Mouse (Mus musculus) stomach, embryonic 15.5 days (tissue): ENCODE data around the gene Pcdh7. TPM values are rescaled to one million over a fixed set of nuclear protein-coding genes. Genes with fewer than 3 reads are reported as not detected.

Experiments used
- ATAC-seq: fragments of 200-750 bp; cut with Nextera tagmentation; 2 replicates; pipeline ENCODE4 v1.8.0; 2017; ENCODE audit warnings: low read depth, moderate number of reproducible peaks, moderate TSS enrichment; ENCODE audit not compliant: insufficient read depth, low FRiP score
- H3K27ac ChIP-seq: fragments of 300-500 bp; sonication (generic); 2 replicates; pipeline ENCODE4 v1.5.1; 2015; ENCODE audit warnings: mild to moderate bottlenecking, inconsistent platforms
- H3K27me3 ChIP-seq: fragments of 300-500 bp; sonication (generic); replicated peaks from 2 replicates; pipeline ENCODE4 v1.6.1; 2015; ENCODE audit warnings: inconsistent platforms
- H3K36me3 ChIP-seq: fragments of 300-500 bp; sonication (generic); 2 replicates; pipeline ENCODE4 v1.6.1; 2015; ENCODE audit warnings: inconsistent platforms
- H3K4me1 ChIP-seq: fragments of 300-500 bp; sonication (generic); 2 replicates; pipeline ENCODE4 v1.6.1; 2015; ENCODE audit warnings: inconsistent platforms
- H3K4me2 ChIP-seq: fragments of 300-500 bp; sonication (generic); 2 replicates; pipeline ENCODE4 v1.6.1; 2015; ENCODE audit warnings: mild to moderate bottlenecking, inconsistent platforms
- H3K4me3 ChIP-seq: fragments of 300-500 bp; sonication (generic); replicated peaks from 2 replicates; pipeline ENCODE4 v1.5.1; 2015; ENCODE audit warnings: inconsistent platforms
- H3K9ac ChIP-seq: fragments of 300-500 bp; sonication (generic); 2 replicates; pipeline ENCODE4 v1.6.1; 2015; ENCODE audit warnings: inconsistent platforms
- H3K9me3 ChIP-seq: fragments of 300-500 bp; sonication (generic); 2 replicates; pipeline ENCODE4 v1.6.1; 2016; ENCODE audit warnings: inconsistent platforms
- WGBS: fragments of 180-500 bp; shearing (Covaris S2); methylation state at CpG from one replicate; pipeline ENCODE4 v1.1.7; 2015; 5-methylcytosine and 5-hydroxymethylcytosine counted together
- polyA plus RNA-seq: library from polyadenylated mRNA; unstranded; fragments of >200 nt; fragmentation: Nextera tagmentation; extraction: Ambion mirVana; gene quantifications from 2 replicates; pipeline ENCODE4 v1.2.1, GENCODE M21; 2015

The Pcdh7 gene
- polyA plus RNA-seq, 1 experiment from 2014 or later: 10.0 TPM

DNA sequence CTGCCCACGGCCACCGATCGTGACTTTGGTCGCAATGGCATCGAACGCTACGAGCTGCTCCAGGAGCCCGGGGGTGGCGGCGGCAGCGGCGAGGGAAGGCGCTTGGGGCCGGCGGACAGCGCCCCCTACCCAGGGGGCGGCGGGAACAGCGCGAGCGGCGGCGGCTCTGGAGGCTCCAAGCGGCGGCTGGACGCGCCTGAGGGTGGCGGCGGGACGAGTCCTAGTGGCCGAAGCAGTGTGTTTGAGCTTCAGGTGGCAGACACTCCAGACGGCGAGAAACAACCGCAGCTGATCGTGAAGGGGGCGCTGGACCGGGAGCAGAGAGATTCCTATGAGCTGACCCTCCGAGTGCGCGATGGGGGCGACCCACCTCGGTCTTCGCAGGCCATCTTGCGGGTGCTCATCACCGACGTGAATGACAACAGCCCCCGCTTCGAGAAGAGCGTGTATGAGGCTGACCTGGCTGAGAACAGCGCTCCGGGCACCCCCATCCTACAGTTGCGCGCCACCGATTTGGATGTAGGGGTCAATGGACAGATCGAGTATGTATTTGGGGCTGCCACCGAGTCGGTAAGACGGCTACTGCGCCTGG is 1.9 kb downstream of the Pcdh7 start:
- Histone ChIP-seq H3K9ac (peak overlapping the region; percentile 52), H3K27me3 (no peaks in the 10 kb centered on the region), H3K27ac (no peak overlapping the region), H3K4me2 (peak overlapping the region; percentile 93), H3K4me1 (0 out of 2 replicates have a peak, but pooled peaks cover 7% of the 10 kb centered on the region), H3K4me3 (peak overlapping the region; percentile 70), H3K36me3 (no peaks in the 10 kb centered on the region), H3K9me3 (no peaks in the 10 kb centered on the region)
- ATAC-seq: no peak
- under 1% methylated on average over 59 of the region's 59 CpGs for WGBS

DNA sequence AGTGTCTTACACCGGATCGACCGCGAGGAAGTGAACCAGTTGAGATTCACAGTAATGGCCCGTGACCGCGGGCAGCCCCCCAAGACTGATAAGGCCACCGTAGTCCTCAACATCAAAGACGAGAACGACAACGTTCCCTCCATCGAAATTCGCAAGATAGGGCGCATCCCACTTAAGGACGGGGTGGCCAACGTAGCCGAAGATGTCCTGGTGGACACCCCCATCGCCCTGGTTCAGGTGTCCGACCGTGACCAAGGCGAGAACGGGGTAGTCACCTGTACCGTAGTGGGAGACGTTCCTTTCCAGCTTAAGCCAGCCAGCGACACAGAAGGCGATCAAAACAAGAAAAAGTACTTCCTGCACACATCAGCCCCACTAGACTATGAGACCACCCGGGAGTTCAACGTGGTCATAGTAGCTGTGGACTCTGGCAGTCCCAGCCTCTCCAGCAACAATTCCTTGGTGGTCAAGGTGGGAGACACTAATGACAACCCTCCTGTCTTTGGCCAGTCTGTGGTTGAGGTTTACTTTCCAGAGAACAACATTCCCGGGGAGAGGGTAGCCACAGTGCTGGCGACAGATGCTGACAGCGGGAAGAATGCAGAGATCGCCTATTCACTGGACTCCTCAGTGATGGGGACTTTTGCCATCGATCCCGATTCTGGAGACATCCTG is 2.6 kb downstream of the Pcdh7 start:
- no peak overlapping the region for H3K27ac ChIP-seq
- no peaks in the 10 kb centered on the region for H3K27me3 ChIP-seq
- H3K9ac ChIP-seq: no peak overlapping the region; the same call in 1 of the 2 replicates
- H3K4me2 ChIP-seq: peak overlapping the region; percentile 93
- H3K4me1 ChIP-seq: 0 out of 2 replicates have a peak, but pooled peaks cover 7% of the 10 kb centered on the region
- ATAC-seq: no peak
- WGBS: 6% methylated on average over 34 of the region's 34 CpGs
- H3K9me3 ChIP-seq: no peaks in the 10 kb centered on the region
- no peaks in the 10 kb centered on the region for H3K36me3 ChIP-seq
- peak overlapping the region; percentile 70 for H3K4me3 ChIP-seq

DNA sequence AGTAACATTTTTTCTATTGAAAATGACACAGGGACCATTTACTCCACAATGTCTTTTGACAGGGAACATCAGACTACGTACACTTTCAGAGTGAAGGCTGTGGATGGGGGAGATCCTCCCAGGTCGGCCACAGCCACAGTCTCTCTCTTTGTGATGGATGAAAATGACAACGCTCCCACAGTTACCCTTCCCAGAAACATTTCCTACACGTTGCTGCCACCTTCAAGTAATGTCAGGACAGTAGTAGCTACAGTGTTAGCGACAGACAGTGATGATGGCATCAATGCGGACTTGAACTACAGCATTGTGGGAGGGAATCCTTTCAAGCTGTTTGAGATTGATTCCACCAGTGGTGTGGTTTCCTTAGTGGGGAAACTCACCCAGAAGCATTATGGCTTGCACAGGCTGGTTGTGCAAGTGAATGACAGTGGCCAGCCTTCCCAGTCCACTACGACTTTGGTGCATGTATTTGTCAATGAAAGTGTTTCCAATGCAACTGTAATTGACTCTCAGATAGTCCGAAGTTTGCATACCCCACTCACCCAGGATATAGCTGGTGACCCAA is 3.5 kb downstream of the Pcdh7 start:
- WGBS: 43% methylated on average over 8 of the region's 8 CpGs
- no peaks in the 10 kb centered on the region for H3K36me3 ChIP-seq
- no peak overlapping the region for H3K9ac ChIP-seq
- H3K9me3 ChIP-seq: no peaks in the 10 kb centered on the region
- 0 out of 2 replicates have a peak, but pooled peaks cover 7% of the 10 kb centered on the region for H3K4me1 ChIP-seq
- no peaks in the 10 kb centered on the region for H3K27me3 ChIP-seq
- peak overlapping the region; percentile 70 for H3K4me3 ChIP-seq
- H3K27ac ChIP-seq: no peak overlapping the region
- H3K4me2 ChIP-seq: peak overlapping the region; percentile 93
- ATAC-seq: no peak

DNA sequence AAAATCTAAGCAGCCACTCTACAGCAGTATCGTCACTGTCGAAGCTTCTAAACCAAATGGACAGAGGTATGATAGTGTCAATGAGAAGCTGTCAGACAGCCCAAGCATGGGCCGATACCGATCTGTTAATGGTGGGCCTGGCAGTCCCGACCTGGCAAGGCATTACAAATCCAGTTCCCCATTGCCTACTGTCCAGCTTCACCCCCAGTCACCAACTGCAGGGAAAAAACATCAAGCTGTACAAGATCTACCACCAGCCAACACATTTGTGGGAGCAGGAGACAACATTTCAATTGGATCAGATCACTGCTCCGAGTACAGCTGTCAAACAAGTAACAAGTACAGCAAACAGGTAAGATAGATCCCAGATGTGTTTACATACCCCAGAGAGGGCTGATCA is 4.2 kb downstream of the Pcdh7 start:
- 24% methylated on average over 6 of the region's 6 CpGs for WGBS
- H3K4me2 ChIP-seq: peak overlapping the region; percentile 93
- H3K27me3 ChIP-seq: no peaks in the 10 kb centered on the region
- H3K9me3 ChIP-seq: no peaks in the 10 kb centered on the region
- no peak overlapping the region for H3K27ac ChIP-seq
- H3K4me1 ChIP-seq: 0 out of 2 replicates have a peak, but pooled peaks cover 7% of the 10 kb centered on the region
- H3K36me3 ChIP-seq: no peaks in the 10 kb centered on the region
- peak overlapping the region; percentile 70 for H3K4me3 ChIP-seq
- no peak for ATAC-seq
- no peak overlapping the region for H3K9ac ChIP-seq

DNA sequence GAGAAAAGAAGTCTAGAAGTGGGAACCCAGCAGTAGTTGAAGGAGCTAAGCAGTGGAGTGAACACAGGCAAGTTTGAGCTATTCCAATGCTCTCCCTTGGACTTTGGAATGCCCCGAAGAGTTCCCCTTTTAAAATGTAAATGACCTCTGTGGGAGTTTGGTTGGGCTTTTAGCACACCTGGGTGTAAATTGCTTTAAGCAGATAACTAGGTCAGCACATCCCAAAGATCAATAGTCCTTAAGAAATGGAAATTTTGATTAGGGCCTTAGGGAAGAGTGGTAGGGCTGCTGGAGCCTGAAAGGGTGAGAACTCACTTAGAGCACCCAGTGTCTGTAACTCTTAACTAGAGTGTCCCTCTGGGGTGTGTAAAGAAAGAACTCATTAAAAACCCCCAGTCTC is 15.7 kb downstream of the Pcdh7 start:
- Histone ChIP-seq H3K4me2 (no peak overlapping the region), H3K4me3 (no peak overlapping the region)
- 68% methylated on average over 1 of the region's 1 CpGs for WGBS

DNA sequence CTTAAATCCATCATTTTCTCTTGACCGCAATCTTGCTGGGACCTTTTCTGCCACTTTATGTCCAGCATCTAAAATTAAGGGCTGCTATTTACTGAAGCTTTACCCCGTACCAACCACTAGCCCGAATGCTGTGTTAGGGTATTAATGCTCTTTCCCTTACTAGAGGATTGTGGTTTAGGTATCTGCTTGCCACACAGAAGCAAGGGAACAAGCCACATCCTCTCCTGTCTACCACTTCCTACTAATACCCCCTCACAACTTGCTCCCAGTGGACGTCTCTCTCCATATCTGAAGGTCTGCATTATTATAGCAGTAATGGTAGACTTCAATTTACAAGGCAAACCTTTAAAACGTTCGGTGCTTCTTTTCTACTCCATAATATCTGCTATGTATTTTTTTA is 18.0 kb downstream of the Pcdh7 start:
- Histone ChIP-seq H3K9me3 (no peaks in the 10 kb centered on the region), H3K27ac (no peak overlapping the region), H3K4me1 (no peaks in the 10 kb centered on the region), H3K36me3 (no peaks in the 10 kb centered on the region), H3K4me3 (no peak overlapping the region), H3K4me2 (no peak overlapping the region), H3K9ac (no peak overlapping the region), H3K27me3 (no peaks in the 10 kb centered on the region)
- WGBS: 87% methylated on average over 6 of the region's 6 CpGs
- no peak for ATAC-seq

More for the DNA sequence above, 15.7 kb downstream of the Pcdh7 start:
- H3K4me1 ChIP-seq: no peaks in the 10 kb centered on the region
- H3K9me3 ChIP-seq: no peaks in the 10 kb centered on the region
- H3K27ac ChIP-seq: no peak overlapping the region
- ATAC-seq: no peak
- no peaks in the 10 kb centered on the region for H3K27me3 ChIP-seq
- H3K9ac ChIP-seq: no peak overlapping the region
- H3K36me3 ChIP-seq: no peaks in the 10 kb centered on the region

DNA sequence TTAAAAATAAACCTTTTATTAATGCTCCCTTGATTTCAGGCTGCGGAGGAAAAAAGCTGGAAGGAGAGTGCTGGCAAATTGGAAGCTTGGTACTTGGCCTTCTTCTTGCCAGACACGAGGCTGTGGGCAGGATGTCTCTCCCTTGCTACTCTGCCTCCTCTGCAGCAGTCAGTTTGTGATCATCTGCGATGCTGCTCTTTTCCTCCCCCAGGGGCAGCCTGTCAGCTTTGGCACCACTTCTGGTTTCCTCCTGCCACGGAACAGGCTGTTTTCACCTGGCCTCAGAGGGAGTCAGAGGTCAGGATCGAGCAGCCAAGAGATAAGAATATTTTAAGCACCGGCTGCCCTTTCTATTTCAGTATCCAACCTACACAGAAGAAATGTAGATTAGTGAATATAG is 25.2 kb downstream of the Pcdh7 start:
- Histone ChIP-seq H3K4me3 (no peak overlapping the region), H3K9me3 (no peaks in the 10 kb centered on the region), H3K4me1 (0 out of 2 replicates have a peak, but pooled peaks cover 2% of the 10 kb centered on the region), H3K27me3 (no peaks in the 10 kb centered on the region), H3K4me2 (no peak overlapping the region), H3K36me3 (no peaks in the 10 kb centered on the region), H3K27ac (no peak overlapping the region), H3K9ac (no peak overlapping the region)
- 23% methylated on average over 6 of the region's 6 CpGs for WGBS
- no peak for ATAC-seq

DNA sequence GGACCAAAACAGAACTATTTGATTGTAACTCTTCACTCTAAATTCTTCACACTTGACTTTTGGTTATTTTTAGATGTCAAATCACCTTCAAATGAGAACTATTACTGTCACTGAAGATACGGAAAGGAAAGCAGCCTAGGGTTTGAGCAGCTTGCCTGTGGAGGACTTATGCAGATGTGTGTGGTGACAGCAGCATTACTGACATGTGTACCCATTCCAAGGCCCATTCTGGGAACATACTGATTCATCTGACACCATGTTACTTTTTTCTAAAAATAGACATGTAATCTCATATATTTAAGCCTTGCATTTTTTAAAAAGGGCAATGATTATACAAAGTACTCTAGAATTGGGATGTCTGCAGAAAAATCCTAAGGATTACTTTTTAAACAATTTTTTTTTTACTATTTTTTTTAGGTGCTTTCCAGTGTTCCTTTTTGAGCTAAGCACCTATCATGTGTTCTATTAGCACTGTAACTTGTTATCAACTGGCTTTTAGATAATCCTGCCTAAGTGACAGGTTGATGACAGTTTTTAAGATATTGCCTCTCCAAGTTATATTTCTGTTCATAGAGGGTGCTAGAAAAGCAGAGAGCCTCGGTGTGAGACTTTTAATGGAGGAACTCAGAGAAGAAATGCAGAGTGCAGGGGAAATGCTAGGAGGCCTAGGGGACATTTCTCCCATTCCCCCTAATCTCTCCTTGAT is 26.3 kb downstream of the Pcdh7 start:
- H3K27ac ChIP-seq: no peak overlapping the region
- H3K4me3 ChIP-seq: no peak overlapping the region
- H3K36me3 ChIP-seq: no peaks in the 10 kb centered on the region
- no peaks in the 10 kb centered on the region for H3K9me3 ChIP-seq
- H3K4me2 ChIP-seq: no peak overlapping the region
- H3K9ac ChIP-seq: no peak overlapping the region
- 0 out of 2 replicates have a peak, but pooled peaks cover 2% of the 10 kb centered on the region for H3K4me1 ChIP-seq
- ATAC-seq: no peak
- H3K27me3 ChIP-seq: no peaks in the 10 kb centered on the region
- 66% methylated on average over 2 of the region's 2 CpGs for WGBS

DNA sequence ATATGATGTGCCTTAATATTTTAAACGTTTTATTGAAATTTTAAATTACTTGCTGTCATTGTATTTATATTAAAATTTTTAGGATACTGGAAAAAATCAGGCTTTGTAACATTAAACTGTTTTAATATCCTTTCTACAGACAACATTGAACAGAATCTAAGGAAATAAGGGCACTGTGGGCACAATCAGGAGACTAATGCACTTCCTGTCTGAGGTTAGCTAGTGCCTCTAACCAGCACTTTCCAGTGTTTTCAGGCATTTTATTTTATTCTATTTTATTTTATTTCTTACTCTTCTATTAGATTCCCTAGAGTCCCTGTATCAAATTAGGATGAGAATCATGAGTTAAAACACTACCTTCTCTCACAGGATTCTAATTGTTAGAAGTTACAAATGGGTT is 28.1 kb downstream of the Pcdh7 start:
- H3K4me3 ChIP-seq: no peak overlapping the region
- no peak overlapping the region for H3K9ac ChIP-seq
- WGBS: 63% methylated on average over 1 of the region's 1 CpGs
- H3K9me3 ChIP-seq: no peaks in the 10 kb centered on the region
- 0 out of 2 replicates have a peak, but pooled peaks cover 2% of the 10 kb centered on the region for H3K4me1 ChIP-seq
- H3K27ac ChIP-seq: no peak overlapping the region
- ATAC-seq: no peak
- no peaks in the 10 kb centered on the region for H3K36me3 ChIP-seq
- H3K27me3 ChIP-seq: no peaks in the 10 kb centered on the region
- H3K4me2 ChIP-seq: no peak overlapping the region

DNA sequence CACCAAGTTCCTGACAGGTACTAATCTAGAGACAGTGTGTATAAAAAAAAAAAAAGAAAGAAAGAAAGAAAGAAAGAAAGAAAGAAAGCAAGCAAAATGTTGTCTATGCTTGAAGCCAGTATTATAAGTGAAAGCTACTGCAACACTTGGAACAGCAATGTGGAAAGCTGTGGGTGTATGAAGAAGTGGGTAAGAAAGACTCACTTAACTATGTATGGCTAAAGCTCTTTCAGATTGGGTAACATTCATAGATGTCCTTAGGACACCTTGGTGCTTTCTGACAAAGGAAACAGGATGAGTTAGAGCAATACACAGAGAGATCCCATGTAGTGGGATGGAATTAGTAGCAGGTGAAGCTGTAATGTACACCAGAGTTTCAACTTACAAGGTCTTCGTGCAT is 32.6 kb downstream of the Pcdh7 start:
- ATAC-seq: no peak
- H3K27ac ChIP-seq: no peak overlapping the region
- no peaks in the 10 kb centered on the region for H3K4me1 ChIP-seq
- no peak overlapping the region for H3K9ac ChIP-seq
- no peaks in the 10 kb centered on the region for H3K36me3 ChIP-seq
- 83% methylated on average over 1 of the region's 1 CpGs for WGBS
- no peak overlapping the region for H3K4me2 ChIP-seq
- H3K4me3 ChIP-seq: no peak overlapping the region
- no peaks in the 10 kb centered on the region for H3K9me3 ChIP-seq
- no peaks in the 10 kb centered on the region for H3K27me3 ChIP-seq

DNA sequence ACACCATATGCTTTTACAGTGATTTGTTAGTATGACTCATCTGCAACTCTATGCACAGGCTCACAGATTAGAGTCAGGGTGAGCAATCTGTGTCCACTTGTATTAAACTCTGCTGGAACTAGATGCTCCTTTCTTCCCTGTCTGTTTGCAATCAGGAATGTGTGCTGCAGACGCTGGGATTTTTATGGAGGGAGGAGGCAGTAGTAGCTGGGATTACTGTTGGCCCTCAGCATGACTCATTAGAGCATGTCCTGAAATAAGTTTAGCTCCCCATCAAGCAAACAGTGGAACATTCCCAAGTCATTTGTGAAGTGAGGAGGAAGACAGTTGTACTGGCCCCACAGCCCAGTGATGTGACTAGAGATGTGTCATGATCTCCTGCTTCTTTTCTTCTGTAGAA is 38.0 kb downstream of the Pcdh7 start:
- Histone ChIP-seq H3K4me3 (no peak overlapping the region), H3K27ac (no peak overlapping the region), H3K36me3 (no peaks in the 10 kb centered on the region), H3K27me3 (no peaks in the 10 kb centered on the region), H3K4me2 (no peak overlapping the region), H3K9ac (no peak overlapping the region), H3K9me3 (no peaks in the 10 kb centered on the region), H3K4me1 (0 out of 2 replicates have a peak, but pooled peaks cover 3% of the 10 kb centered on the region)
- no peak; the same call in 1 of the 2 replicates for ATAC-seq
- 19% methylated on average over 1 of the region's 1 CpGs for WGBS
